Mouse (Mus musculus): Measurements from ENCODE around the gene Hist1h4n.
"Not testable (repeated sequence)": the region's sequence is repeated elsewhere in the genome, so short reads cannot be mapped to it uniquely, and the experiment has no call there.

DNA sequence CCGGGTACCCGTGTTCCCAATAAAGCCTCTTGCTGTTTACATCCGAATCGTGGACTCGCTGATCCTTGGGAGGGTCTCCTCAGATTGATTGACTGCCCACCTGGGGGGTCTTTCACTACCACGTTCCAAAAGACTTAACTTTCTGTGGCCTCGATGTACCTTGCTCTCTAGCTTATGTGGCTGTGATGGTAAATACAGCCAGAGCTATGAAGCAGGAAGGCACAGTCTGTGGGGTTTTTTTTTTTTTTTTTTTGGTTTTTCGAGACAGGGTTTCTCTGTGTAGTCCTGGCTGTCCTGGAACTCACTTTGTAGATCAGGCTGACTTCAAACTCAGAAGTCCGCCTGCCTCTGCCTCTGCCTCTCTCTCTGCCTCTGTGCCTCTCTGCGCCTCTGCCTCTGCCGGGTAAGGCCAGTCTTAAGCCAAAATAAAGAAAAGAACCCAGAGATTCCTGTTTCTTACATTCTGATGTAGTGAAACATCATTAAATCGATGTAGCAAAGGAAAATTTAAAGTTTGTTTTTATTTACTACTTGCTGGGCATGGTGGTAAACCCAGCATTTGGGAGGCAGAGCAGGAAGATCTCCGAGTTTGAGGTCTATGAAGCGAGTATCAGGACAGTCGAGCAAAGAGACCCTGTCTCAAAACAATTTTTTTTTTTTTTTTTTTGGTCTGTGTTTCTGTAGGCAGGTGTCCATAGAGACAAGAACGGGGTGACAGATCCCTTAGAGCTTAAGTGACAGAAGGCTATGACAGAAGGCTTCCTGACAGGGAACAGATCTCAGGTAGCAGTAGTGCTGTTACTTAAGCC lies 11.7 kb downstream of the Hist1h4n start:
- TF ChIP-seq CTCF, EP300 (IDR thresholded peaks at IDR 0.05; ENCODE audit: low read depth): not testable (repeated sequence)

Measured in heart, postnatal 0 days (tissue).